Mouse (Mus musculus) limb, embryonic 14.5 days (tissue): ENCODE measurements around the gene Pnldc1. TPM values are rescaled to one million over a fixed set of nuclear protein-coding genes. Genes with fewer than 3 reads are reported as not detected.

Experiments used
- ATAC-seq: fragments of 200-750 bp; cut with Nextera tagmentation; 2 replicates; pipeline ENCODE4 v1.8.0; 2017; ENCODE audit warnings: low read depth, moderate number of reproducible peaks, moderate TSS enrichment; ENCODE audit not compliant: low FRiP score
- DNase-seq: peaks from one replicate; pipeline ENCODE4 v3.0.0-alpha.2; 2015; ENCODE audit warnings: low spot score
- H3K27ac ChIP-seq: fragments of 300-500 bp; sonication (generic); replicated peaks from 2 replicates; pipeline ENCODE4 v1.5.1; 2014; ENCODE audit warnings: low read depth, mild to moderate bottlenecking, low read length, moderate library complexity, mixed read lengths
- H3K27me3 ChIP-seq: fragments of 300-500 bp; sonication (generic); 2 replicates; pipeline ENCODE4 v1.6.1; 2014; ENCODE audit warnings: low read length, mixed read lengths; ENCODE audit not compliant: control insufficient read depth, insufficient read depth
- H3K36me3 ChIP-seq: fragments of 300-500 bp; sonication (generic); 2 replicates; pipeline ENCODE4 v1.6.1; 2014; ENCODE audit warnings: mild to moderate bottlenecking, low read length, moderate library complexity, mixed read lengths; ENCODE audit not compliant: control insufficient read depth, insufficient read depth
- H3K4me1 ChIP-seq: fragments of 300-500 bp; sonication (generic); 2 replicates; pipeline ENCODE4 v1.6.1; 2014; ENCODE audit warnings: antibody characterized with exemption, low read length, mixed read lengths; ENCODE audit not compliant: control insufficient read depth, insufficient read depth
- H3K4me2 ChIP-seq: fragments of 300-500 bp; sonication (generic); replicated peaks from 2 replicates; pipeline ENCODE4 v1.6.1; 2014; ENCODE audit warnings: low read depth, mild to moderate bottlenecking, low read length, moderate library complexity; ENCODE audit not compliant: severe bottlenecking
- H3K4me3 ChIP-seq: fragments of 300-500 bp; sonication (generic); replicated peaks from 2 replicates; pipeline ENCODE4 v1.5.1; 2014; ENCODE audit warnings: low read length
- H3K9ac ChIP-seq: fragments of 300-500 bp; sonication (generic); 2 replicates; pipeline ENCODE4 v1.6.1; 2014; ENCODE audit warnings: mild to moderate bottlenecking, low read depth, low read length, moderate library complexity; ENCODE audit not compliant: severe bottlenecking
- H3K9me3 ChIP-seq: fragments of 300-500 bp; sonication (generic); 2 replicates; pipeline ENCODE4 v1.6.1; 2016; ENCODE audit warnings: low read length; ENCODE audit not compliant: control insufficient read depth
- POLR2A ChIP-seq: fragments of 200-500 bp; IDR thresholded peaks from 2 replicates; pipeline ENCODE4 v1.8.0; 2012; ENCODE audit warnings: inconsistent platforms, mild to moderate bottlenecking, moderate library complexity, borderline replicate concordance; ENCODE audit not compliant: insufficient read depth, insufficient read length; ENCODE audit errors: extremely low read depth
- WGBS: fragments of 180-500 bp; shearing (Covaris S2); extraction: QIAGEN DNeasy Blood & Tissue Kit; methylation state at CpG from one replicate; pipeline ENCODE4 v1.1.7; 2014; 5-methylcytosine and 5-hydroxymethylcytosine counted together
- polyA plus RNA-seq, 2 experiments: library from polyadenylated mRNA; depleted of rRNA in 1 of 2; stranded (reverse) in 1 of 2; unstranded in 1 of 2; fragments of >200 nt; fragmentation: Nextera tagmentation in 1 of 2; extraction: Ambion mirVana in 1 of 2; gene quantifications; 2 replicates each; pipeline versions ENCODE4 v1.2.1 to v1.2.3; 2012 to 2014

The Pnldc1 gene
- polyA plus RNA-seq, 2 experiments, result 2.4 to 5.1 TPM

- peaks cover under 1% of the 10 kb centered on the region; the same call in 1 of the 2 replicates for H3K4me1 ChIP-seq
- no peak overlapping the region for H3K4me3 ChIP-seq
- DNase-seq, result no peak
- TF ChIP-seq POLR2A, result no peak
- WGBS, result 93% methylated on average over 5 of the region's 5 CpGs
- no peaks in the 10 kb centered on the region for H3K27me3 ChIP-seq
- no peak overlapping the region; the same call in 1 of the 2 replicates for H3K27ac ChIP-seq
- no peaks in the 10 kb centered on the region for H3K9me3 ChIP-seq
- ATAC-seq, result no peak
- no peak overlapping the region for H3K9ac ChIP-seq
- H3K36me3 ChIP-seq, result peaks cover 9% of the 10 kb centered on the region
- no peak overlapping the region for H3K4me2 ChIP-seq
Observed at GRCm38 (mm10) chr17:12897674-12898073, 12.4 kb downstream of the Pnldc1 start.

- 97% methylated on average over 9 of the region's 9 CpGs for WGBS
- Histone ChIP-seq H3K4me3 (no peak overlapping the region), H3K36me3 (peaks cover 17% of the 10 kb centered on the region), H3K4me2 (no peak overlapping the region), H3K9ac (no peak overlapping the region), H3K4me1 (peaks cover 4% of the 10 kb centered on the region), H3K9me3 (no peaks in the 10 kb centered on the region), H3K27me3 (no peaks in the 10 kb centered on the region), H3K27ac (no peak overlapping the region)
- TF ChIP-seq POLR2A, result no peak
- ATAC-seq (no peak), DNase-seq (no peak)
Observed at GRCm38 (mm10) chr17:12892033-12892432, 18.0 kb downstream of the Pnldc1 start.

- ATAC-seq, result no peak
- Histone ChIP-seq H3K36me3 (peaks cover 17% of the 10 kb centered on the region), H3K27ac (no peak overlapping the region)
Observed at GRCm38 (mm10) chr17:12891054-12891453, 19.0 kb downstream of the Pnldc1 start.

GRCm38 (mm10) chr17:12887021-12887775 is 22.8 kb downstream of the Pnldc1 start:
- no peaks in the 10 kb centered on the region for H3K27me3 ChIP-seq
- no peak for TF ChIP-seq POLR2A
- no peak overlapping the region; the same call in 1 of the 2 replicates for H3K27ac ChIP-seq
- no peak overlapping the region for H3K4me3 ChIP-seq
- peaks cover 4% of the 10 kb centered on the region for H3K4me1 ChIP-seq
- H3K4me2 ChIP-seq, result no peak overlapping the region
- H3K9ac ChIP-seq, result no peak overlapping the region
- peaks cover 17% of the 10 kb centered on the region for H3K36me3 ChIP-seq
- WGBS, result 64% methylated on average over 15 of the region's 15 CpGs
- DNase-seq (peak; percentile 75), ATAC-seq (no peak)
- H3K9me3 ChIP-seq, result no peaks in the 10 kb centered on the region

More at GRCm38 (mm10) chr17:12891054-12891453, 19.0 kb downstream of the Pnldc1 start:
- Histone ChIP-seq H3K4me1 (peaks cover 4% of the 10 kb centered on the region), H3K9ac (no peak overlapping the region; the same call in 1 of the 2 replicates), H3K4me2 (no peak overlapping the region), H3K4me3 (no peak overlapping the region), H3K27me3 (no peaks in the 10 kb centered on the region), H3K9me3 (no peaks in the 10 kb centered on the region)
- no peak for TF ChIP-seq POLR2A
- WGBS, result 88% methylated on average over 4 of the region's 4 CpGs
- no peak for DNase-seq

- TF ChIP-seq POLR2A, result no peak
- no peak for DNase-seq
- no peak overlapping the region for H3K4me2 ChIP-seq
- H3K4me1 ChIP-seq, result peaks cover 4% of the 10 kb centered on the region
- H3K9ac ChIP-seq, result no peak overlapping the region
- H3K27me3 ChIP-seq, result no peaks in the 10 kb centered on the region
- peaks cover 17% of the 10 kb centered on the region for H3K36me3 ChIP-seq
- 26% methylated on average over 6 of the region's 6 CpGs for WGBS
- no peak overlapping the region; the same call in 1 of the 2 replicates for H3K27ac ChIP-seq
- H3K9me3 ChIP-seq, result no peaks in the 10 kb centered on the region
- no peak overlapping the region for H3K4me3 ChIP-seq
- ATAC-seq, result peak; percentile 41; the same call in 1 of the 2 replicates
Observed at GRCm38 (mm10) chr17:12886620-12887019, 23.4 kb downstream of the Pnldc1 start.
